Mouse (Mus musculus): ENCODE data around the gene Tubg1. TPM values are rescaled to one million over a fixed set of nuclear protein-coding genes. Genes with fewer than 3 reads are reported as not detected.

The Tubg1 gene
- polyA plus RNA-seq, 1 experiment from 2014 or later = 72.6 TPM

DNA sequence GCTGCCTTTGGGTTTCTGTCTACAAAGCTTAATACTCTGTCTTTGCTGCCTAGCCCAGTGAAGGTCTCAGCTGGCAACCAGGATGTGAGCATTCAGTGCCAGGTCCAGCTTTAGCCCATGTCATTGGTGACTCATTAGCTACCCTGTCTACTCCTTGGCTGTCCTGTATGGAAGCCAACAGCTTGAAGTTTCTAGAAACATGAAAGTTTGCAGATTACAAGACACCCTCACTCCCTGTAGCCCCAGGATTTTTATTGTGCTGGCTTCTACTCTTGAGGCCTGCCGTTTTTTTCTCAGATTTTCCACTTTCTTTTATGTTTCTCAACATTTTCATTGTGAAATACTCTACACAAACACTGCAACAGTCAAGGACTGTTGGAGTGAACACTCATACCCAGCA is 29.8 kb upstream of the Tubg1 start:
- Histone ChIP-seq H3K4me1 (ENCODE audit: control insufficient read depth, insufficient read depth, low read length) (peaks cover 33% of the 10 kb centered on the region), H3K36me3 (ENCODE audit: control insufficient read depth, insufficient read depth, low read length) (peaks cover 40% of the 10 kb centered on the region), H3K27me3 (ENCODE audit: control insufficient read depth, insufficient read depth, low read depth, low read length) (no peaks in the 10 kb centered on the region), H3K9ac (ENCODE audit: low read depth, low read length) (no peak overlapping the region), H3K4me2 (ENCODE audit: low read length) (no peak overlapping the region), H3K4me3 (ENCODE audit: low read depth, low read length) (no peak overlapping the region), H3K27ac (ENCODE audit: low read length) (no peak overlapping the region), H3K9me3 (replicated peaks; ENCODE audit: control insufficient read depth, low read length, poor library complexity, severe bottlenecking) (no peaks in the 10 kb centered on the region)
- no peak for ATAC-seq
- WGBS = 97% methylated on average over 1 of the region's 1 CpGs

DNA sequence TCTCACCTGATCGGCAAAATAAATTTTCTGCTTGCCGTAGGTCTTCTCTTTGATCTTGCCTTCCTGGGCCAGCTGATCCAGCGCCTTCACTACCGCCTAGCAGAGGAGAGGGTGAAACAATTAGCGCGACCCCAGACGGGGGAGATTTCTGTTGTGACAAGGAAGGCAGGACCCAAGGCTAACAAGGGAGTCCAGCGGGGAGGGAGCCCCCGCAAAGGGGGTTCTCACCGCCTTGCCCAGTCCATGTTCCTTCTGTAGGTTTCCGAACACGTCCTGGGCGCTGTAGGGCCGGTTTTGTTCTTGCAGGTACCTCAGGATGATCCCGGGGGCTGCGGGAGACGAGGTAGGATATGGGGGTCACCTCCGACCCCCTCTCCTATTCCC is 24.8 kb upstream of the Tubg1 start:
- Histone ChIP-seq H3K4me2 (ENCODE audit: low read length) (peak overlapping the region; percentile 91), H3K27me3 (ENCODE audit: control insufficient read depth, insufficient read depth, low read depth, low read length) (no peaks in the 10 kb centered on the region), H3K9ac (ENCODE audit: low read depth, low read length) (peak overlapping the region; percentile 85), H3K36me3 (ENCODE audit: control insufficient read depth, insufficient read depth, low read length) (peaks cover 54% of the 10 kb centered on the region), H3K4me3 (ENCODE audit: low read depth, low read length) (peak overlapping the region; percentile 79), H3K4me1 (ENCODE audit: control insufficient read depth, insufficient read depth, low read length) (peaks cover 16% of the 10 kb centered on the region), H3K9me3 (replicated peaks; ENCODE audit: control insufficient read depth, low read length, poor library complexity, severe bottlenecking) (no peaks in the 10 kb centered on the region), H3K27ac (ENCODE audit: low read length) (peak overlapping the region; percentile 93)
- ATAC-seq = no peak; the same call in 1 of the 2 replicates
- WGBS = 1% methylated on average over 18 of the region's 18 CpGs

DNA sequence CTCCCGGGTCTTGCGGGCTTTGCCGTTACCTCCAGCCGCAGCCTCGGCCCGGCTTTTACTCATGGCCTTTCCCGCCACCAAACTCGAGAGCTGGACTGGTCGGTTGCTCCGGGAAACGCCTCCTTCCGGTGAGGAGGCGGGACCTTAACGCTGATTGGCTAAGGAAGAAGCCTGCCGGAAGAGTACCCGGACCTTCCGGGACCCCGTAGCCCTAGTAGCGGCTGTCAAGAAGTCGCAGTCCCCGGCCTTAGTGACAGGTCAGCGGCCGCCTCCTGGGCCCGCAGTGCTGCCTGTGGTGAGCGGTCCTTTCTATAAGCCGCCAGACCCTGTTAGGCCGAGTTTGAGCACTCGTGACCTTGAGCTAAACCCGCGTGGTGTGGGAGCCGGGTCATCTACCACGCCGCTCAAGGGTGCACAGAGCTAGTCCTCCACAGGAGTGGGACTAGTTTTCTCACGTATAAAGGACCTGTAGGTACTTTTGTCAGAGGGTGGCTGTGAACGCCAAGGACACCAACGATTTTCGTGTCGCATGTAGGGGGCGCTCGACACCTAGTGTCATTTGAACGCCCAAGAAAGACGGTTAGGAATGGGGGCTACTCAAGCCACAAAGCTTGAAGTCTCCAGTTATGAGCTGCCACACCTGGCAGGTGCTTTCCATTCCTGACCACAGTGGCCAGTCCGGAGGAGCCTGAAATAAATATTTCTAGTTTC is 24.3 kb upstream of the Tubg1 start, which contains the start of gene Psmc3ip:
Gene Psmc3ip (minus strand): TSS at position 123 of the 711 bp plus-strand sequence.
- H3K36me3 ChIP-seq (ENCODE audit: control insufficient read depth, insufficient read depth, low read length) = peaks cover 50% of the 10 kb centered on the region
- no peaks in the 10 kb centered on the region for H3K27me3 ChIP-seq (ENCODE audit: control insufficient read depth, insufficient read depth, low read depth, low read length)
- peak within 1 kb of the TSS; percentile 93 for H3K27ac ChIP-seq (ENCODE audit: low read length)
- H3K4me3 ChIP-seq (ENCODE audit: low read depth, low read length) = peak within 1 kb of the TSS; percentile 79
- WGBS = 2% methylated on average over 43 of the region's 43 CpGs
- H3K4me1 ChIP-seq (ENCODE audit: control insufficient read depth, insufficient read depth, low read length) = peaks cover 16% of the 10 kb centered on the region
- peak; percentile 97 for ATAC-seq
- no peaks in the 10 kb centered on the region for H3K9me3 ChIP-seq (replicated peaks; ENCODE audit: control insufficient read depth, low read length, poor library complexity, severe bottlenecking)
- peak within 1 kb of the TSS; percentile 85 for H3K9ac ChIP-seq (ENCODE audit: low read depth, low read length)
- H3K4me2 ChIP-seq (ENCODE audit: low read length) = peak within 1 kb of the TSS; percentile 91

DNA sequence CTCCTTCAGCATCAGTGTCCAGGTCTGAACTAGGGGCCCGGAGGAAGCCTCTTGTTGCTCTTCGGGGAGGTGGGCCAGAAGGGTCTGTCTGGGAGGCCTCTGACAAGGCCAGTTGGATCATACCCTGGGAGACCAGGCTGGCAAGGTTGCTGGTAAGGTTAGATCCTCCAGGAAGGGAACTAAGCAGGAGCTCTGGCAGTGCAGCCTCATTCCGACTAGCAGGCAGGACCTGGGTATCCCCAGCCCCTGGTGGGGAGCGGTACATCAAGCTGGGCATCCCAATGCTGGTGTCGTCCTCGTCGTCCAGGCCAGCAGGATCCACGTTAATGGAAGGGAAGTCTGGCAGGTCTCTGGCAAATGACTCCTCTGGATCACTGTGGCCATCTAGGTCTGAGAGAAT is 21.5 kb upstream of the Tubg1 start:
- H3K36me3 ChIP-seq (ENCODE audit: control insufficient read depth, insufficient read depth, low read length) = peaks cover 46% of the 10 kb centered on the region
- peaks cover 16% of the 10 kb centered on the region for H3K4me1 ChIP-seq (ENCODE audit: control insufficient read depth, insufficient read depth, low read length)
- no peak for ATAC-seq
- H3K4me3 ChIP-seq (ENCODE audit: low read depth, low read length) = no peak overlapping the region
- no peaks in the 10 kb centered on the region for H3K9me3 ChIP-seq (replicated peaks; ENCODE audit: control insufficient read depth, low read length, poor library complexity, severe bottlenecking)
- no peak overlapping the region for H3K27ac ChIP-seq (ENCODE audit: low read length)
- WGBS = 88% methylated on average over 8 of the region's 8 CpGs
- no peak overlapping the region for H3K9ac ChIP-seq (ENCODE audit: low read depth, low read length)
- H3K27me3 ChIP-seq (ENCODE audit: control insufficient read depth, insufficient read depth, low read depth, low read length) = no peaks in the 10 kb centered on the region
- H3K4me2 ChIP-seq (ENCODE audit: low read length) = no peak overlapping the region

DNA sequence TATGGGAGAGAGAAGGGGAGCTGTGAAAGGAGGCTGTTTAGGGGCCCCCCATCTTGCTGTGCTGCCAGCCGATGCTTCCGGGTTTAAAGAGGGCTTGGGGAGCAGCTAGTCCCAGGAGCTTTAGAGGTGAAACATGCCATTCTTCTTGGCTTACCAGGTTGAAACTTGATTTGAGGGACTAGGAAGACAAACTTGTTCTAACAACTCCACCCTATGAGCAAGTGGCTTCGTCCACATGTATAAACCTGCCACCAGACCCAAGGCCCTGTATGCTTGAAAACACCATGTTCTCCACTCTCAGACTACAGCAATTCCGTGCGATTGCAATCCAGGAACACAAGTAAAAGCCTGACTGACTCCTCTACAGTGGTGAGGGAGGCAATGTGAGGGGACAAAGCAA is 16.7 kb upstream of the Tubg1 start:
- H3K4me2 ChIP-seq (ENCODE audit: low read length) = no peak overlapping the region
- no peaks in the 10 kb centered on the region for H3K9me3 ChIP-seq (replicated peaks; ENCODE audit: control insufficient read depth, low read length, poor library complexity, severe bottlenecking)
- H3K4me1 ChIP-seq (ENCODE audit: control insufficient read depth, insufficient read depth, low read length) = no peaks in the 10 kb centered on the region
- no peaks in the 10 kb centered on the region for H3K27me3 ChIP-seq (ENCODE audit: control insufficient read depth, insufficient read depth, low read depth, low read length)
- ATAC-seq = no peak
- H3K27ac ChIP-seq (ENCODE audit: low read length) = no peak overlapping the region
- H3K4me3 ChIP-seq (ENCODE audit: low read depth, low read length) = no peak overlapping the region
- no peak overlapping the region for H3K9ac ChIP-seq (ENCODE audit: low read depth, low read length)
- 94% methylated on average over 5 of the region's 5 CpGs for WGBS
- peaks cover 34% of the 10 kb centered on the region for H3K36me3 ChIP-seq (ENCODE audit: control insufficient read depth, insufficient read depth, low read length)

DNA sequence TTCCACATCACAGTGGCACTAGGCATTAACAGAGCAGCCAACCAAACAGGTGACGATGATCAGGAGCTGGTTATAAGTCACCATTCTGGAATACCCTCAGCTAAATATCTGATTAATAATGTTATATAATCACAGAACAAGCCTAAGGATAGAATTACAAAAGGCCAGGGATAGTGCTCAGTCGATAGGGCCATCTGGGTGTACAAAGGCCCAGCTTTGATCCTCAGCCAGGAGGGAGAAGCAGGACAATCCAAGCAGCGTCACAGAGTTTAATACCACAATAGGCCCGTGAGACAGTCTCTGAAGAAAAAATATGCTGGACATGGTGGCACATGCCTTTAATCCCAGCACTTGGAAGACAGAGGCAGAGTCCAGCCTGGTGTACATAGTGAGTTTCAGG is 10.4 kb upstream of the Tubg1 start:
- Histone ChIP-seq H3K27me3 (ENCODE audit: control insufficient read depth, insufficient read depth, low read depth, low read length) (no peaks in the 10 kb centered on the region), H3K4me1 (ENCODE audit: control insufficient read depth, insufficient read depth, low read length) (no peaks in the 10 kb centered on the region), H3K4me3 (ENCODE audit: low read depth, low read length) (no peak overlapping the region), H3K9ac (ENCODE audit: low read depth, low read length) (no peak overlapping the region), H3K27ac (ENCODE audit: low read length) (no peak overlapping the region), H3K36me3 (ENCODE audit: control insufficient read depth, insufficient read depth, low read length) (no peaks in the 10 kb centered on the region), H3K4me2 (ENCODE audit: low read length) (no peak overlapping the region), H3K9me3 (replicated peaks; ENCODE audit: control insufficient read depth, low read length, poor library complexity, severe bottlenecking) (no peaks in the 10 kb centered on the region)
- no peak for ATAC-seq
- WGBS = 51% methylated on average over 4 of the region's 4 CpGs

DNA sequence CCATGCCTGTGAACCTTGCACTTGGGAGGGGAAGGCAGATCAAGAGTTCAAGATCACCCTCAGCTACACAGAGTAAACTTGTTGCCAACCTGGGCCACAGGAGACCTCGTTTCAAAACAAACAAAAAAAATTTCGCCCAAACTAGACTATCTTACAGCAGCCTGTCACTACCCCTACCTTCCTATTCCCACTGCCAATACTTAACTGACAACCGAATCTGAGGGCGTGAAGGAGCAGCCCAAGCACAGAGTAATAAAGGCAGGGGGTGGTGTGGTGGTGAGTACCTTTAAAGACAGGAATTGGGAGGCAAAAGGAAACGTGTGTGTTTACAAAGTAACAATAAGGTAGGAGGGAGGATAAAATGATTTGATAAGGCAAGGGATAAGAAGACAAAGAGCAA is 9.0 kb upstream of the Tubg1 start:
- Histone ChIP-seq H3K4me3 (ENCODE audit: low read depth, low read length) (no peak overlapping the region), H3K4me2 (ENCODE audit: low read length) (no peak overlapping the region), H3K4me1 (ENCODE audit: control insufficient read depth, insufficient read depth, low read length) (peaks cover 6% of the 10 kb centered on the region), H3K36me3 (ENCODE audit: control insufficient read depth, insufficient read depth, low read length) (no peaks in the 10 kb centered on the region), H3K9me3 (replicated peaks; ENCODE audit: control insufficient read depth, low read length, poor library complexity, severe bottlenecking) (no peaks in the 10 kb centered on the region), H3K27me3 (ENCODE audit: control insufficient read depth, insufficient read depth, low read depth, low read length) (no peaks in the 10 kb centered on the region), H3K9ac (ENCODE audit: low read depth, low read length) (no peak overlapping the region), H3K27ac (ENCODE audit: low read length) (no peak overlapping the region)
- ATAC-seq = no peak
- WGBS = 68% methylated on average over 5 of the region's 5 CpGs

DNA sequence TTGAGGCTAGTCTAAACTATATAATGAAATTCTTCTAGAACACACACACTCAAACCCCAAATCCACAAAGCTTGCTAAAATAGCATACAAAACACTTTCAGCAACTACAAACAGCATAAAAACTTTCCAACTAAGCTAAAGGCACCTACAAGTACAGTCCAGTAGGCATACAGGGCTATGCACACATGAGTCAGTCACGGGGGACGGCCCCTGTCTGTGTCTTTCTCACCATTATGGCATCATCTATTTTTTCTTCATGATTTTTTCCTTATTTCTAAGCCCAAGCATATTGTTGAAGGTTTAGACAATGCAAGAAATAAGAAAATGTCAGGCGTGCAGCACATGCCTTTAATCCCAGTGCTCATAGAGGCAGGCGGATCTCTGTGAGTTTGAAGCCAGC is 8.6 kb upstream of the Tubg1 start:
- H3K4me1 ChIP-seq (ENCODE audit: control insufficient read depth, insufficient read depth, low read length) = peaks cover 10% of the 10 kb centered on the region
- no peaks in the 10 kb centered on the region for H3K36me3 ChIP-seq (ENCODE audit: control insufficient read depth, insufficient read depth, low read length)
- no peak for ATAC-seq
- no peaks in the 10 kb centered on the region for H3K27me3 ChIP-seq (ENCODE audit: control insufficient read depth, insufficient read depth, low read depth, low read length)
- no peak overlapping the region for H3K9ac ChIP-seq (ENCODE audit: low read depth, low read length)
- H3K4me3 ChIP-seq (ENCODE audit: low read depth, low read length) = no peak overlapping the region
- H3K4me2 ChIP-seq (ENCODE audit: low read length) = no peak overlapping the region
- WGBS = 88% methylated on average over 4 of the region's 4 CpGs
- no peaks in the 10 kb centered on the region for H3K9me3 ChIP-seq (replicated peaks; ENCODE audit: control insufficient read depth, low read length, poor library complexity, severe bottlenecking)
- no peak overlapping the region for H3K27ac ChIP-seq (ENCODE audit: low read length)

DNA sequence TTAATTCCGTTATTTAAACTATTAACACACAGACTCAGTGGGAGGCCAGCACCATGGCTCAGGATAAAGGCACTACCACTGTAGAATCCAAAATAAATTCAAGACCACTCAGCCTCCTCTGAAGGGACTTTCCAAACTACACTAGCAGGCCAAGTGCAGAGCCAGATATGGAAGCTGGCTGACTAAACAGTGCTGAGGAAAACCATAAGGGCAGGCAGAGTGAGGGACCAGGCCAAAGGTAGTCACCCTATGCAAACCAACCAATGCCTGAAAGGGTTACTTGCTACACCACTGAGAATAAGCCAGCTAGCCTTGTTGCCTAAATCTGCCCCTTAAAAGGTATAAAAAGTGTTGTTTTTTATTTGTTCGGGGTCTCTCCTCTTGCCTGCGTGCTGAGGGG is 7.6 kb upstream of the Tubg1 start:
- H3K9ac ChIP-seq (ENCODE audit: low read depth, low read length) = no peak overlapping the region
- H3K4me1 ChIP-seq (ENCODE audit: control insufficient read depth, insufficient read depth, low read length) = peaks cover 12% of the 10 kb centered on the region
- no peaks in the 10 kb centered on the region for H3K36me3 ChIP-seq (ENCODE audit: control insufficient read depth, insufficient read depth, low read length)
- no peak overlapping the region for H3K4me2 ChIP-seq (ENCODE audit: low read length)
- H3K9me3 ChIP-seq (replicated peaks; ENCODE audit: control insufficient read depth, low read length, poor library complexity, severe bottlenecking) = no peaks in the 10 kb centered on the region
- H3K27me3 ChIP-seq (ENCODE audit: control insufficient read depth, insufficient read depth, low read depth, low read length) = no peaks in the 10 kb centered on the region
- H3K4me3 ChIP-seq (ENCODE audit: low read depth, low read length) = no peak overlapping the region
- WGBS = 90% methylated on average over 3 of the region's 3 CpGs
- no peak overlapping the region for H3K27ac ChIP-seq (ENCODE audit: low read length)
- ATAC-seq = no peak
